Mouse (Mus musculus): ENCODE data around the gene Necab3. TPM values are rescaled to one million over a fixed set of nuclear protein-coding genes. Genes with fewer than 3 reads are reported as not detected.

The Necab3 gene
- polyA plus RNA-seq, 1 experiment from 2014 or later: 0.58 TPM

- ATAC-seq (replicated peaks; ENCODE audit: low FRiP score, low read depth) (no peak), DNase-seq (ENCODE audit: low spot score) (no peak)
- TF ChIP-seq CTCF (IDR thresholded peaks at IDR 0.05; ENCODE audit: low read depth): peak; percentile 35; the same call in 1 of the 2 replicates
- H3K9me3 ChIP-seq (replicated peaks; ENCODE audit: low read length): no peaks in the 10 kb centered on the region
- H3K4me3 ChIP-seq (replicated peaks; ENCODE audit: low read depth, low read length): no peak overlapping the region; the same call in 1 of the 2 replicates
- H3K36me3 ChIP-seq (ENCODE audit: insufficient read depth, low read length): no peaks in the 10 kb centered on the region
- 17% methylated on average over 20 of the region's 20 CpGs for WGBS
- peaks cover 4% of the 10 kb centered on the region; the same call in 1 of the 2 replicates for H3K27me3 ChIP-seq (ENCODE audit: insufficient read depth, low read length)
- no peak overlapping the region for H3K27ac ChIP-seq
- H3K4me1 ChIP-seq (replicated peaks; ENCODE audit: insufficient read depth, low read length): peaks cover 12% of the 10 kb centered on the region
- H3K4me2 ChIP-seq (ENCODE audit: low read length): peak overlapping the region; percentile 75
- H3K9ac ChIP-seq (ENCODE audit: low read depth, low read length): no peak overlapping the region
These were observed 8.9 kb downstream of the Necab3 start for GRCm38 (mm10) chr2:154549886-154550189.

GRCm38 (mm10) chr2:154549127-154549885 is 9.4 kb downstream of the Necab3 start:
- Histone ChIP-seq H3K27ac (no peak overlapping the region), H3K4me3 (replicated peaks; ENCODE audit: low read depth, low read length) (peak overlapping the region; percentile 33), H3K4me1 (replicated peaks; ENCODE audit: insufficient read depth, low read length) (peaks cover 12% of the 10 kb centered on the region), H3K9ac (ENCODE audit: low read depth, low read length) (0 out of 2 replicates have a peak overlapping the region, but pooled peaks have one; percentile 43), H3K4me2 (ENCODE audit: low read length) (peak overlapping the region; percentile 75), H3K36me3 (ENCODE audit: insufficient read depth, low read length) (no peaks in the 10 kb centered on the region), H3K27me3 (ENCODE audit: insufficient read depth, low read length) (peaks cover 4% of the 10 kb centered on the region; the same call in 1 of the 2 replicates), H3K9me3 (replicated peaks; ENCODE audit: low read length) (no peaks in the 10 kb centered on the region)
- peak; percentile 38; the same call in 1 of the 2 replicates for ATAC-seq (replicated peaks; ENCODE audit: low FRiP score, low read depth)
- 6% methylated on average over 46 of the region's 48 CpGs for WGBS
- TF ChIP-seq CTCF (IDR thresholded peaks at IDR 0.05; ENCODE audit: low read depth): no peak
- peak; percentile 87 for DNase-seq (ENCODE audit: low spot score)

- Histone ChIP-seq H3K36me3 (ENCODE audit: insufficient read depth, low read length) (no peaks in the 10 kb centered on the region), H3K9me3 (replicated peaks; ENCODE audit: low read length) (no peaks in the 10 kb centered on the region), H3K4me1 (replicated peaks; ENCODE audit: insufficient read depth, low read length) (peaks cover 12% of the 10 kb centered on the region), H3K4me2 (ENCODE audit: low read length) (peak overlapping the region; percentile 75; the same call in 1 of the 2 replicates), H3K9ac (ENCODE audit: low read depth, low read length) (no peak overlapping the region), H3K4me3 (replicated peaks; ENCODE audit: low read depth, low read length) (no peak overlapping the region), H3K27me3 (ENCODE audit: insufficient read depth, low read length) (peaks cover 4% of the 10 kb centered on the region; the same call in 1 of the 2 replicates), H3K27ac (no peak overlapping the region)
- 60% methylated on average over 3 of the region's 3 CpGs for WGBS
- no peak for DNase-seq (ENCODE audit: low spot score)
- no peak for ATAC-seq (replicated peaks; ENCODE audit: low FRiP score, low read depth)
- TF ChIP-seq CTCF (IDR thresholded peaks at IDR 0.05; ENCODE audit: low read depth): no peak
These were observed 10.0 kb downstream of the Necab3 start for GRCm38 (mm10) chr2:154548688-154549087.

GRCm38 (mm10) chr2:154546711-154547110 is 12.0 kb downstream of the Necab3 start, which contains the start of gene 1700003F12Rik:
1700003F12Rik (plus strand) TSS chr2:154547085.
- no peak for ATAC-seq (replicated peaks; ENCODE audit: low FRiP score, low read depth)
- Histone ChIP-seq H3K4me2 (ENCODE audit: low read length) (no peak within 1 kb of the TSS), H3K36me3 (ENCODE audit: insufficient read depth, low read length) (no peaks in the 10 kb centered on the region; the same call in 1 of the 2 replicates), H3K27me3 (ENCODE audit: insufficient read depth, low read length) (peaks cover 4% of the 10 kb centered on the region; the same call in 1 of the 2 replicates), H3K4me3 (replicated peaks; ENCODE audit: low read depth, low read length) (no peak within 1 kb of the TSS), H3K27ac (no peak within 1 kb of the TSS), H3K9me3 (replicated peaks; ENCODE audit: low read length) (no peaks in the 10 kb centered on the region), H3K4me1 (replicated peaks; ENCODE audit: insufficient read depth, low read length) (peaks cover 10% of the 10 kb centered on the region), H3K9ac (ENCODE audit: low read depth, low read length) (no peak within 1 kb of the TSS)
- 91% methylated on average over 10 of the region's 10 CpGs for WGBS
- TF ChIP-seq CTCF (IDR thresholded peaks at IDR 0.05; ENCODE audit: low read depth): no peak
- no peak for DNase-seq (ENCODE audit: low spot score)

- no peak for ATAC-seq (replicated peaks; ENCODE audit: low FRiP score, low read depth)
- Histone ChIP-seq H3K27ac (no peak overlapping the region), H3K36me3 (ENCODE audit: insufficient read depth, low read length) (no peaks in the 10 kb centered on the region; the same call in 1 of the 2 replicates), H3K9ac (ENCODE audit: low read depth, low read length) (no peak overlapping the region), H3K27me3 (ENCODE audit: insufficient read depth, low read length) (no peaks in the 10 kb centered on the region), H3K4me2 (ENCODE audit: low read length) (no peak overlapping the region), H3K9me3 (replicated peaks; ENCODE audit: low read length) (no peaks in the 10 kb centered on the region), H3K4me3 (replicated peaks; ENCODE audit: low read depth, low read length) (no peak overlapping the region), H3K4me1 (replicated peaks; ENCODE audit: insufficient read depth, low read length) (no peaks in the 10 kb centered on the region)
- TF ChIP-seq CTCF (IDR thresholded peaks at IDR 0.05; ENCODE audit: low read depth): no peak
- 82% methylated on average over 9 of the region's 9 CpGs for WGBS
- peak; percentile 31 for DNase-seq (ENCODE audit: low spot score)
These were observed 14.9 kb downstream of the Necab3 start for GRCm38 (mm10) chr2:154543567-154544347.

GRCm38 (mm10) chr2:154541630-154542029 is 17.1 kb downstream of the Necab3 start:
- WGBS: 83% methylated on average over 2 of the region's 2 CpGs
- ATAC-seq (replicated peaks; ENCODE audit: low FRiP score, low read depth) (no peak), DNase-seq (ENCODE audit: low spot score) (no peak)
- Histone ChIP-seq H3K4me2 (ENCODE audit: low read length) (no peak overlapping the region), H3K36me3 (ENCODE audit: insufficient read depth, low read length) (peaks cover 1% of the 10 kb centered on the region), H3K27me3 (ENCODE audit: insufficient read depth, low read length) (no peaks in the 10 kb centered on the region), H3K27ac (no peak overlapping the region), H3K4me3 (replicated peaks; ENCODE audit: low read depth, low read length) (no peak overlapping the region), H3K9me3 (replicated peaks; ENCODE audit: low read length) (no peaks in the 10 kb centered on the region), H3K4me1 (replicated peaks; ENCODE audit: insufficient read depth, low read length) (no peaks in the 10 kb centered on the region), H3K9ac (ENCODE audit: low read depth, low read length) (no peak overlapping the region)
- no peak for TF ChIP-seq CTCF (IDR thresholded peaks at IDR 0.05; ENCODE audit: low read depth)
